Mouse (Mus musculus) midbrain, embryonic 14.5 days (tissue): Measurements from ENCODE around the gene Camk2b. TPM values are rescaled to one million over a fixed set of nuclear protein-coding genes. Genes with fewer than 3 reads are reported as not detected.

ENCODE experiments used
- ATAC-seq: fragments of 200-750 bp; cut with Nextera tagmentation; 2 replicates; pipeline ENCODE4 v1.8.0; 2017; ENCODE audit warnings: moderate number of reproducible peaks, moderate library complexity; ENCODE audit not compliant: low FRiP score, low TSS enrichment
- DNase-seq: peaks from one replicate; pipeline ENCODE4 v3.0.0-alpha.2; 2015
- H3K27ac ChIP-seq: fragments of 300-500 bp; sonication (generic); replicated peaks from 2 replicates; pipeline ENCODE4 v1.5.1; 2014; ENCODE audit warnings: mild to moderate bottlenecking, low read depth, low read length, moderate library complexity
- H3K27me3 ChIP-seq: fragments of 300-500 bp; sonication (generic); 2 replicates; pipeline ENCODE4 v1.6.1; 2014; ENCODE audit warnings: low read length, control low read depth, mixed read lengths; ENCODE audit not compliant: control insufficient read depth, insufficient read depth
- H3K36me3 ChIP-seq: fragments of 300-500 bp; sonication (generic); 2 replicates; pipeline ENCODE4 v1.6.1; 2014; ENCODE audit warnings: low read length, control low read depth; ENCODE audit not compliant: control insufficient read depth, insufficient read depth
- H3K4me1 ChIP-seq: fragments of 300-500 bp; sonication (generic); 2 replicates; pipeline ENCODE4 v1.6.1; 2014; ENCODE audit warnings: mild to moderate bottlenecking, antibody characterized with exemption, low read length, control low read depth; ENCODE audit not compliant: control insufficient read depth, insufficient read depth
- H3K4me2 ChIP-seq: fragments of 300-500 bp; sonication (generic); 2 replicates; pipeline ENCODE4 v1.6.1; 2014; ENCODE audit warnings: mild to moderate bottlenecking, low read length, moderate library complexity
- H3K4me3 ChIP-seq: fragments of 300-500 bp; sonication (generic); replicated peaks from 2 replicates; pipeline ENCODE4 v1.5.1; 2014; ENCODE audit warnings: low read depth, low read length
- H3K9ac ChIP-seq: fragments of 300-500 bp; sonication (generic); replicated peaks from 2 replicates; pipeline ENCODE4 v1.6.1; 2014; ENCODE audit warnings: mild to moderate bottlenecking, low read length, moderate library complexity
- H3K9me3 ChIP-seq: fragments of 300-500 bp; sonication (generic); 2 replicates; pipeline ENCODE4 v1.6.1; 2016; ENCODE audit warnings: low read length, control low read depth, mixed read lengths; ENCODE audit not compliant: control insufficient read depth
- WGBS: fragments of 180-500 bp; shearing (Covaris S2); extraction: QIAGEN DNeasy Blood & Tissue Kit; methylation state at CpG from one replicate; pipeline ENCODE4 v1.1.7; 2014; 5-methylcytosine and 5-hydroxymethylcytosine counted together
- polyA plus RNA-seq: library from polyadenylated mRNA; unstranded; fragments of >200 nt; fragmentation: Nextera tagmentation; extraction: Ambion mirVana; gene quantifications from 2 replicates; pipeline ENCODE4 v1.2.1, GENCODE M21; 2014

Gene Camk2b
- polyA plus RNA-seq, 1 experiment from 2014 or later: 85.6 TPM

GRCm38 (mm10) chr11:6024923-6025652 lies 41.1 kb downstream of the Camk2b start:
- H3K4me3 ChIP-seq: no peak overlapping the region
- H3K36me3 ChIP-seq: no peaks in the 10 kb centered on the region
- no peak overlapping the region for H3K4me2 ChIP-seq
- 72% methylated on average over 12 of the region's 12 CpGs for WGBS
- no peak for ATAC-seq
- DNase-seq: no peak
- no peaks in the 10 kb centered on the region for H3K9me3 ChIP-seq
- H3K9ac ChIP-seq: no peak overlapping the region
- H3K27ac ChIP-seq: no peak overlapping the region
- no peaks in the 10 kb centered on the region for H3K27me3 ChIP-seq
- H3K4me1 ChIP-seq: no peaks in the 10 kb centered on the region

GRCm38 (mm10) chr11:6020897-6021839 lies 45.0 kb downstream of the Camk2b start:
- no peaks in the 10 kb centered on the region for H3K36me3 ChIP-seq
- H3K27ac ChIP-seq: no peak overlapping the region
- DNase-seq (no peak), ATAC-seq (no peak)
- no peaks in the 10 kb centered on the region for H3K27me3 ChIP-seq
- no peaks in the 10 kb centered on the region for H3K4me1 ChIP-seq
- no peak overlapping the region for H3K9ac ChIP-seq
- H3K4me2 ChIP-seq: no peak overlapping the region
- no peak overlapping the region for H3K4me3 ChIP-seq
- no peaks in the 10 kb centered on the region for H3K9me3 ChIP-seq
- WGBS: 78% methylated on average over 17 of the region's 17 CpGs

- H3K27me3 ChIP-seq: no peaks in the 10 kb centered on the region
- no peak overlapping the region for H3K27ac ChIP-seq
- H3K4me1 ChIP-seq: no peaks in the 10 kb centered on the region
- no peak overlapping the region for H3K4me2 ChIP-seq
- 80% methylated on average over 5 of the region's 5 CpGs for WGBS
- H3K9ac ChIP-seq: no peak overlapping the region
- ATAC-seq: no peak
- H3K36me3 ChIP-seq: no peaks in the 10 kb centered on the region
- H3K4me3 ChIP-seq: no peak overlapping the region
- no peak for DNase-seq
- H3K9me3 ChIP-seq: no peaks in the 10 kb centered on the region
Observed at GRCm38 (mm10) chr11:6020360-6020759, 45.8 kb downstream of the Camk2b start.

GRCm38 (mm10) chr11:6018218-6019010 lies 47.7 kb downstream of the Camk2b start:
- Histone ChIP-seq H3K4me1 (no peaks in the 10 kb centered on the region), H3K9ac (no peak overlapping the region), H3K4me3 (no peak overlapping the region), H3K27me3 (no peaks in the 10 kb centered on the region), H3K9me3 (no peaks in the 10 kb centered on the region), H3K36me3 (no peaks in the 10 kb centered on the region), H3K27ac (no peak overlapping the region), H3K4me2 (no peak overlapping the region)
- ATAC-seq (no peak), DNase-seq (no peak)
- WGBS: 62% methylated on average over 7 of the region's 7 CpGs

- Histone ChIP-seq H3K9ac (no peak overlapping the region), H3K9me3 (no peaks in the 10 kb centered on the region), H3K27me3 (no peaks in the 10 kb centered on the region), H3K4me1 (no peaks in the 10 kb centered on the region), H3K4me2 (no peak overlapping the region), H3K4me3 (no peak overlapping the region), H3K36me3 (no peaks in the 10 kb centered on the region), H3K27ac (no peak overlapping the region)
- no peak for DNase-seq
- ATAC-seq: no peak
- 63% methylated on average over 10 of the region's 11 CpGs for WGBS
Observed at GRCm38 (mm10) chr11:6017484-6018140, 48.5 kb downstream of the Camk2b start.

- DNase-seq (no peak), ATAC-seq (no peak)
- no peak overlapping the region for H3K27ac ChIP-seq
- no peak overlapping the region for H3K4me2 ChIP-seq
- H3K4me1 ChIP-seq: no peaks in the 10 kb centered on the region
- no peak overlapping the region for H3K9ac ChIP-seq
- H3K4me3 ChIP-seq: no peak overlapping the region
- H3K36me3 ChIP-seq: peaks cover under 1% of the 10 kb centered on the region; the same call in 1 of the 2 replicates
- no peaks in the 10 kb centered on the region for H3K27me3 ChIP-seq
- no peaks in the 10 kb centered on the region for H3K9me3 ChIP-seq
- 69% methylated on average over 9 of the region's 9 CpGs for WGBS
Observed at GRCm38 (mm10) chr11:6016797-6017395, 49.3 kb downstream of the Camk2b start.

GRCm38 (mm10) chr11:6016368-6016767 lies 49.8 kb downstream of the Camk2b start:
- WGBS: 2% methylated on average over 2 of the region's 3 CpGs
- DNase-seq: no peak
- ATAC-seq: no peak

GRCm38 (mm10) chr11:6015011-6015431 lies 51.1 kb downstream of the Camk2b start:
- 75% methylated on average over 6 of the region's 6 CpGs for WGBS
- H3K4me2 ChIP-seq: no peak overlapping the region
- no peak overlapping the region for H3K4me3 ChIP-seq
- H3K27me3 ChIP-seq: no peaks in the 10 kb centered on the region
- H3K27ac ChIP-seq: no peak overlapping the region
- DNase-seq (no peak), ATAC-seq (no peak)
- H3K36me3 ChIP-seq: peaks cover 3% of the 10 kb centered on the region; the same call in 1 of the 2 replicates
- H3K9me3 ChIP-seq: no peaks in the 10 kb centered on the region
- no peak overlapping the region for H3K9ac ChIP-seq
- H3K4me1 ChIP-seq: no peaks in the 10 kb centered on the region

More at GRCm38 (mm10) chr11:6016368-6016767, 49.8 kb downstream of the Camk2b start:
- no peak overlapping the region for H3K4me3 ChIP-seq
- no peaks in the 10 kb centered on the region for H3K4me1 ChIP-seq
- no peak overlapping the region for H3K27ac ChIP-seq
- H3K36me3 ChIP-seq: peaks cover 3% of the 10 kb centered on the region; the same call in 1 of the 2 replicates
- no peaks in the 10 kb centered on the region for H3K27me3 ChIP-seq
- no peaks in the 10 kb centered on the region for H3K9me3 ChIP-seq
- H3K9ac ChIP-seq: no peak overlapping the region
- no peak overlapping the region for H3K4me2 ChIP-seq
